Mouse (Mus musculus) small intestine, adult 2 months (tissue): ENCODE measurements around the gene Apoh.

Source experiments
- CTCF ChIP-seq: fragments of 200-500 bp; IDR thresholded peaks from 2 replicates; pipeline ENCODE4 v1.5.1; 2012; ENCODE audit warnings: low read depth, mild to moderate bottlenecking, control low read depth, inconsistent platforms, low read length, moderate library complexity, mixed read lengths; ENCODE audit not compliant: insufficient replicate concordance, insufficient read length; ENCODE audit errors: extremely low read depth
- POLR2A ChIP-seq: fragments of 200-500 bp; IDR thresholded peaks from 2 replicates; pipeline ENCODE4 v1.6.1; 2012; ENCODE audit warnings: low read depth, mild to moderate bottlenecking, control low read depth, inconsistent platforms, low read length, moderate library complexity

GRCm38 (mm10) chr11:108376815-108377214 lies 33.7 kb downstream of the Apoh start:
- no peak for TF ChIP-seq POLR2A
- no peak for TF ChIP-seq CTCF
